Mouse (Mus musculus) embryonic fibroblast, embryonic 13.5 days (primary cell): Measurements from ENCODE around the gene Fam89a.

Experiments
- CTCF ChIP-seq: IDR thresholded peaks from 2 replicates; pipeline ENCODE4 v1.5.1; 2011; ENCODE audit warnings: mild to moderate bottlenecking, control low read depth, low read length, moderate library complexity, borderline replicate concordance; ENCODE audit not compliant: insufficient read depth
- POLR2A ChIP-seq: IDR thresholded peaks from 2 replicates; pipeline ENCODE4 v1.6.1; 2011; ENCODE audit warnings: low read depth, mild to moderate bottlenecking, control low read depth, low read length, moderate library complexity

- TF ChIP-seq CTCF (no peak), POLR2A (no peak)
These were observed 50.6 kb downstream of the Fam89a start for GRCm38 (mm10) chr8:124701023-124701422.
